Mouse (Mus musculus): ENCODE data around the gene Kif5a. TPM values are rescaled to one million over a fixed set of nuclear protein-coding genes. Genes with fewer than 3 reads are reported as not detected.

The Kif5a gene
- polyA plus RNA-seq, 1 experiment from 2014 or later: 1.3 TPM

GRCm38 (mm10) chr10:127287271-127287935, 24.3 kb upstream of the Kif5a start:
- no peak for ATAC-seq (ENCODE audit: borderline replicate concordance, extremely low read depth, low FRiP score, low TSS enrichment)
- WGBS: 60% methylated on average over 15 of the region's 15 CpGs

GRCm38 (mm10) chr10:127286730-127287129, 23.6 kb upstream of the Kif5a start:
- Histone ChIP-seq H3K4me1 (peaks cover 36% of the 10 kb centered on the region), H3K27ac (no peak overlapping the region), H3K9ac (peak overlapping the region; percentile 80; the same call in 1 of the 2 replicates), H3K9me3 (no peaks in the 10 kb centered on the region), H3K4me2 (peak overlapping the region; percentile 77), H3K27me3 (no peaks in the 10 kb centered on the region), H3K36me3 (peaks cover 56% of the 10 kb centered on the region), H3K4me3 (peak overlapping the region; percentile 76; the same call in 1 of the 2 replicates)
- ATAC-seq (ENCODE audit: borderline replicate concordance, extremely low read depth, low FRiP score, low TSS enrichment): no peak
- 40% methylated on average over 7 of the region's 7 CpGs for WGBS

More at GRCm38 (mm10) chr10:127287271-127287935, 24.3 kb upstream of the Kif5a start:
- H3K27ac ChIP-seq: peak overlapping the region; percentile 100
- H3K4me1 ChIP-seq: peaks cover 43% of the 10 kb centered on the region
- H3K9ac ChIP-seq: peak overlapping the region; percentile 80
- H3K9me3 ChIP-seq: no peaks in the 10 kb centered on the region
- peak overlapping the region; percentile 77 for H3K4me2 ChIP-seq
- no peaks in the 10 kb centered on the region for H3K27me3 ChIP-seq
- peaks cover 49% of the 10 kb centered on the region for H3K36me3 ChIP-seq
- peak overlapping the region; percentile 76 for H3K4me3 ChIP-seq

- H3K4me2 ChIP-seq: no peak overlapping the region
- H3K36me3 ChIP-seq: peaks cover 62% of the 10 kb centered on the region
- no peak overlapping the region for H3K9ac ChIP-seq
- 72% methylated on average over 7 of the region's 7 CpGs for WGBS
- no peak for ATAC-seq (ENCODE audit: borderline replicate concordance, extremely low read depth, low FRiP score, low TSS enrichment)
- H3K27ac ChIP-seq: no peak overlapping the region
- no peak overlapping the region for H3K4me3 ChIP-seq
- no peaks in the 10 kb centered on the region for H3K9me3 ChIP-seq
- no peaks in the 10 kb centered on the region for H3K27me3 ChIP-seq
- H3K4me1 ChIP-seq: peaks cover 32% of the 10 kb centered on the region
Measured at GRCm38 (mm10) chr10:127286194-127286593, 23.0 kb upstream of the Kif5a start.

GRCm38 (mm10) chr10:127285644-127286043, 22.5 kb upstream of the Kif5a start:
- Histone ChIP-seq H3K27ac (no peak overlapping the region), H3K36me3 (peaks cover 67% of the 10 kb centered on the region), H3K4me3 (no peak overlapping the region), H3K4me1 (peaks cover 32% of the 10 kb centered on the region), H3K27me3 (no peaks in the 10 kb centered on the region), H3K9me3 (no peaks in the 10 kb centered on the region), H3K4me2 (no peak overlapping the region), H3K9ac (no peak overlapping the region)
- no peak for ATAC-seq (ENCODE audit: borderline replicate concordance, extremely low read depth, low FRiP score, low TSS enrichment)
- WGBS: 76% methylated on average over 13 of the region's 13 CpGs

GRCm38 (mm10) chr10:127284724-127285500, 21.8 kb upstream of the Kif5a start:
- H3K4me2 ChIP-seq: no peak overlapping the region
- no peaks in the 10 kb centered on the region for H3K27me3 ChIP-seq
- H3K9ac ChIP-seq: no peak overlapping the region
- no peak overlapping the region for H3K27ac ChIP-seq
- no peaks in the 10 kb centered on the region for H3K9me3 ChIP-seq
- H3K4me3 ChIP-seq: no peak overlapping the region
- no peak for ATAC-seq (ENCODE audit: borderline replicate concordance, extremely low read depth, low FRiP score, low TSS enrichment)
- 69% methylated on average over 10 of the region's 11 CpGs for WGBS
- H3K4me1 ChIP-seq: peaks cover 29% of the 10 kb centered on the region
- peaks cover 74% of the 10 kb centered on the region for H3K36me3 ChIP-seq

- Histone ChIP-seq H3K9me3 (no peaks in the 10 kb centered on the region), H3K9ac (no peak overlapping the region), H3K36me3 (peaks cover 82% of the 10 kb centered on the region), H3K4me1 (peaks cover 22% of the 10 kb centered on the region), H3K27me3 (no peaks in the 10 kb centered on the region), H3K4me3 (no peak overlapping the region), H3K4me2 (no peak overlapping the region), H3K27ac (no peak overlapping the region)
- WGBS: 90% methylated on average over 7 of the region's 7 CpGs
- no peak for ATAC-seq (ENCODE audit: borderline replicate concordance, extremely low read depth, low FRiP score, low TSS enrichment)
Measured at GRCm38 (mm10) chr10:127284105-127284622, 21.0 kb upstream of the Kif5a start.

- H3K9me3 ChIP-seq: no peaks in the 10 kb centered on the region
- H3K4me1 ChIP-seq: peaks cover 19% of the 10 kb centered on the region
- no peaks in the 10 kb centered on the region for H3K27me3 ChIP-seq
- WGBS: 75% methylated on average over 13 of the region's 13 CpGs
- no peak overlapping the region for H3K4me2 ChIP-seq
- no peak overlapping the region for H3K27ac ChIP-seq
- H3K9ac ChIP-seq: no peak overlapping the region
- ATAC-seq (ENCODE audit: borderline replicate concordance, extremely low read depth, low FRiP score, low TSS enrichment): no peak
- H3K36me3 ChIP-seq: peaks cover 94% of the 10 kb centered on the region
- no peak overlapping the region for H3K4me3 ChIP-seq
Measured at GRCm38 (mm10) chr10:127282620-127283215, 19.6 kb upstream of the Kif5a start.

- Histone ChIP-seq H3K4me2 (no peak overlapping the region), H3K9me3 (no peaks in the 10 kb centered on the region), H3K27me3 (no peaks in the 10 kb centered on the region), H3K27ac (no peak overlapping the region), H3K4me3 (no peak overlapping the region), H3K9ac (no peak overlapping the region), H3K36me3 (peaks cover 97% of the 10 kb centered on the region), H3K4me1 (peaks cover 5% of the 10 kb centered on the region; the same call in 1 of the 2 replicates)
- WGBS: 83% methylated on average over 8 of the region's 8 CpGs
- no peak for ATAC-seq (ENCODE audit: borderline replicate concordance, extremely low read depth, low FRiP score, low TSS enrichment)
Measured at GRCm38 (mm10) chr10:127281316-127281715, 18.2 kb upstream of the Kif5a start.

- no peak for ATAC-seq (ENCODE audit: borderline replicate concordance, extremely low read depth, low FRiP score, low TSS enrichment)
- WGBS: 82% methylated on average over 2 of the region's 2 CpGs
- H3K4me3 ChIP-seq: no peak overlapping the region
Measured at GRCm38 (mm10) chr10:127279730-127280129, 16.6 kb upstream of the Kif5a start.

GRCm38 (mm10) chr10:127274261-127275022, 11.3 kb upstream of the Kif5a start:
- H3K9me3 ChIP-seq: no peaks in the 10 kb centered on the region
- ATAC-seq (ENCODE audit: borderline replicate concordance, extremely low read depth, low FRiP score, low TSS enrichment): no peak
- no peaks in the 10 kb centered on the region for H3K27me3 ChIP-seq
- H3K4me3 ChIP-seq: no peak overlapping the region
- no peak overlapping the region for H3K4me2 ChIP-seq
- no peaks in the 10 kb centered on the region for H3K4me1 ChIP-seq
- WGBS: 84% methylated on average over 11 of the region's 11 CpGs
- H3K27ac ChIP-seq: no peak overlapping the region
- H3K9ac ChIP-seq: no peak overlapping the region
- peaks cover 79% of the 10 kb centered on the region for H3K36me3 ChIP-seq

More at GRCm38 (mm10) chr10:127279730-127280129, 16.6 kb upstream of the Kif5a start:
- H3K36me3 ChIP-seq: peaks cover 98% of the 10 kb centered on the region
- no peak overlapping the region for H3K9ac ChIP-seq
- H3K4me1 ChIP-seq: no peaks in the 10 kb centered on the region
- no peak overlapping the region for H3K27ac ChIP-seq
- no peak overlapping the region for H3K4me2 ChIP-seq
- no peaks in the 10 kb centered on the region for H3K9me3 ChIP-seq
- no peaks in the 10 kb centered on the region for H3K27me3 ChIP-seq

- peaks cover 14% of the 10 kb centered on the region for H3K4me1 ChIP-seq
- no peak overlapping the region for H3K4me3 ChIP-seq
- H3K36me3 ChIP-seq: peaks cover 70% of the 10 kb centered on the region
- no peaks in the 10 kb centered on the region for H3K27me3 ChIP-seq
- H3K4me2 ChIP-seq: no peak overlapping the region
- WGBS: 83% methylated on average over 5 of the region's 5 CpGs
- H3K9me3 ChIP-seq: no peaks in the 10 kb centered on the region
- ATAC-seq (ENCODE audit: borderline replicate concordance, extremely low read depth, low FRiP score, low TSS enrichment): no peak
- no peak overlapping the region for H3K9ac ChIP-seq
- no peak overlapping the region for H3K27ac ChIP-seq
Measured at GRCm38 (mm10) chr10:127272371-127272770, 9.2 kb upstream of the Kif5a start.

Data from lung, embryonic 15.5 days (tissue).